Mouse (Mus musculus) lung, postnatal 10 days (tissue): ENCODE data around the gene Prkag2.
"Not testable (repeated sequence)": the region's sequence is repeated elsewhere in the genome, so short reads cannot be mapped to it uniquely, and the experiment has no call there.

Source experiments
- DNase-seq: peaks from one replicate; pipeline ENCODE4 v3.0.0; 2021

The Prkag2 gene

GRCm38 (mm10) chr5:25085170-25085569 lies 15.3 kb downstream of the Prkag2 start:
- no peak for DNase-seq

GRCm38 (mm10) chr5:25083816-25084215 lies 16.6 kb downstream of the Prkag2 start:
- no peak for DNase-seq

GRCm38 (mm10) chr5:25082542-25082941 lies 17.9 kb downstream of the Prkag2 start:
- peak; percentile 78 for DNase-seq

- peak; percentile 39 for DNase-seq
Observed at GRCm38 (mm10) chr5:25081545-25081944, 18.9 kb downstream of the Prkag2 start.

GRCm38 (mm10) chr5:25080994-25081393 lies 19.4 kb downstream of the Prkag2 start:
- DNase-seq: no peak

- no peak for DNase-seq
Observed at GRCm38 (mm10) chr5:25080438-25080945, 19.9 kb downstream of the Prkag2 start.

- DNase-seq: no peak
Observed at GRCm38 (mm10) chr5:25079766-25080265, 20.6 kb downstream of the Prkag2 start.

- no peak for DNase-seq
Observed at GRCm38 (mm10) chr5:25077873-25078651, 22.4 kb downstream of the Prkag2 start.

GRCm38 (mm10) chr5:25077258-25077657 lies 23.2 kb downstream of the Prkag2 start:
- not testable (repeated sequence) for DNase-seq

GRCm38 (mm10) chr5:25075623-25076022 lies 24.8 kb downstream of the Prkag2 start:
- no peak for DNase-seq

- no peak for DNase-seq
Observed at GRCm38 (mm10) chr5:25069815-25070214, 30.6 kb downstream of the Prkag2 start.

GRCm38 (mm10) chr5:25067122-25067521 lies 33.3 kb downstream of the Prkag2 start:
- peak; percentile 89 for DNase-seq

GRCm38 (mm10) chr5:25064270-25065232 lies 35.9 kb downstream of the Prkag2 start:
- DNase-seq: no peak

- peak; percentile 58 for DNase-seq
Observed at GRCm38 (mm10) chr5:25062506-25063132, 37.8 kb downstream of the Prkag2 start.

GRCm38 (mm10) chr5:25058853-25059741 lies 41.3 kb downstream of the Prkag2 start:
- DNase-seq: peak; percentile 39

- peak; percentile 77 for DNase-seq
Observed at GRCm38 (mm10) chr5:25058417-25058816, 42.0 kb downstream of the Prkag2 start.

GRCm38 (mm10) chr5:25055288-25055687 lies 45.2 kb downstream of the Prkag2 start:
- no peak for DNase-seq

- peak; percentile 30 for DNase-seq
Observed at GRCm38 (mm10) chr5:25053971-25054658, 46.3 kb downstream of the Prkag2 start.

- no peak for DNase-seq
Observed at GRCm38 (mm10) chr5:25050827-25051226, 49.6 kb downstream of the Prkag2 start.

- DNase-seq: no peak
Observed at GRCm38 (mm10) chr5:25047670-25048069, 52.8 kb downstream of the Prkag2 start.

- DNase-seq: no peak
Observed at GRCm38 (mm10) chr5:25046762-25047161, 53.7 kb downstream of the Prkag2 start.
